Mouse (Mus musculus) forebrain, embryonic 14.5 days (tissue): ENCODE data around the gene Hpd. TPM values are rescaled to one million over a fixed set of nuclear protein-coding genes. Genes with fewer than 3 reads are reported as not detected.

Experiments
- polyA plus RNA-seq: library from polyadenylated mRNA; unstranded; fragments of >200 nt; fragmentation: Nextera tagmentation; extraction: Ambion mirVana; gene quantifications from 2 replicates; pipeline ENCODE4 v1.2.1, GENCODE M21; 2014

The Hpd gene
- polyA plus RNA-seq, 1 experiment from 2014 or later, result not detected

Other genes with a start within 250 kb of the Hpd start
- gene Kdm2b, start 192.9 kb downstream of the Hpd start, polyA plus RNA-seq, result 73.8 and 94.1 TPM in 2 replicates
- 13.3 and 13.8 TPM in 2 replicates for gene Orai1, start 167.7 kb downstream of the Hpd start, polyA plus RNA-seq
- gene Morn3, start 135.7 kb downstream of the Hpd start, polyA plus RNA-seq, result 0.63 and 0.83 TPM in 2 replicates
- 8.1 and 10.6 TPM in 2 replicates for gene Tmem120b, start 114.3 kb downstream of the Hpd start, polyA plus RNA-seq
- gene Rhof, start 50.0 kb downstream of the Hpd start, polyA plus RNA-seq, result 6.8 and 10.5 TPM in 2 replicates
- gene Setd1b, start 40.5 kb downstream of the Hpd start, polyA plus RNA-seq, result 8.6 and 11.6 TPM in 2 replicates
- 52.5 and 63.5 TPM in 2 replicates for gene Psmd9, start 13.3 kb downstream of the Hpd start, polyA plus RNA-seq
- 2.3 and 2.4 TPM in 2 replicates for gene Wdr66, start 69.4 kb upstream of the Hpd start, polyA plus RNA-seq
- 71.6 and 78.2 TPM in 2 replicates for gene Bcl7a, start 161.1 kb upstream of the Hpd start, polyA plus RNA-seq
- 11.5 and 15.2 TPM in 2 replicates for gene Mlxip, start 212.1 kb upstream of the Hpd start, polyA plus RNA-seq